Mouse (Mus musculus) hindbrain, embryonic 11.5 days (tissue): Measurements from ENCODE around the gene Spag8. TPM values are rescaled to one million over a fixed set of nuclear protein-coding genes. Genes with fewer than 3 reads are reported as not detected.

Source experiments
- ATAC-seq: fragments of 200-750 bp; cut with Nextera tagmentation; 2 replicates; pipeline ENCODE4 v1.8.0; 2017; ENCODE audit warnings: mild to moderate bottlenecking, moderate TSS enrichment, moderate library complexity; ENCODE audit not compliant: low FRiP score
- DNase-seq: peaks from one replicate; pipeline ENCODE4 v3.0.0-alpha.2; 2015; ENCODE audit warnings: low spot score
- H3K27ac ChIP-seq: fragments of 300-500 bp; sonication (generic); 2 replicates; pipeline ENCODE4 v1.5.1; 2014; ENCODE audit warnings: mild to moderate bottlenecking, low read depth, low read length
- H3K27me3 ChIP-seq: fragments of 300-500 bp; sonication (generic); 2 replicates; pipeline ENCODE4 v1.6.1; 2014; ENCODE audit warnings: mild to moderate bottlenecking, low read length, moderate library complexity, mixed read lengths; ENCODE audit not compliant: control insufficient read depth, insufficient read depth
- H3K36me3 ChIP-seq: fragments of 300-500 bp; sonication (generic); 2 replicates; pipeline ENCODE4 v1.6.1; 2014; ENCODE audit warnings: mild to moderate bottlenecking, low read length, moderate library complexity, mixed read lengths; ENCODE audit not compliant: control insufficient read depth, insufficient read depth
- H3K4me1 ChIP-seq: fragments of 300-500 bp; sonication (generic); replicated peaks from 2 replicates; pipeline ENCODE4 v1.6.1; 2014; ENCODE audit warnings: low read length, mixed read lengths; ENCODE audit not compliant: control insufficient read depth, insufficient read depth
- H3K4me2 ChIP-seq: fragments of 300-500 bp; sonication (generic); replicated peaks from 2 replicates; pipeline ENCODE4 v1.6.1; 2014; ENCODE audit warnings: mild to moderate bottlenecking, low read depth, low read length
- H3K4me3 ChIP-seq: fragments of 300-500 bp; sonication (generic); 2 replicates; pipeline ENCODE4 v1.5.1; 2014; ENCODE audit warnings: low read depth, low read length
- H3K9ac ChIP-seq: fragments of 300-500 bp; sonication (generic); 2 replicates; pipeline ENCODE4 v1.6.1; 2014; ENCODE audit warnings: low read depth, low read length
- H3K9me3 ChIP-seq: fragments of 300-500 bp; sonication (generic); 2 replicates; pipeline ENCODE4 v1.6.1; 2016; ENCODE audit warnings: low read length; ENCODE audit not compliant: control insufficient read depth
- WGBS: fragments of 180-500 bp; shearing (Covaris S2); extraction: QIAGEN DNeasy Blood & Tissue Kit; methylation state at CpG from one replicate; pipeline ENCODE4 v1.1.7; 2014; 5-methylcytosine and 5-hydroxymethylcytosine counted together
- polyA plus RNA-seq: library from polyadenylated mRNA; unstranded; fragments of >200 nt; fragmentation: Nextera tagmentation; extraction: Ambion mirVana; gene quantifications from 2 replicates; pipeline ENCODE4 v1.2.1, GENCODE M21; 2014

Gene Spag8
- polyA plus RNA-seq, 1 experiment from 2014 or later = 5.7 TPM

DNA sequence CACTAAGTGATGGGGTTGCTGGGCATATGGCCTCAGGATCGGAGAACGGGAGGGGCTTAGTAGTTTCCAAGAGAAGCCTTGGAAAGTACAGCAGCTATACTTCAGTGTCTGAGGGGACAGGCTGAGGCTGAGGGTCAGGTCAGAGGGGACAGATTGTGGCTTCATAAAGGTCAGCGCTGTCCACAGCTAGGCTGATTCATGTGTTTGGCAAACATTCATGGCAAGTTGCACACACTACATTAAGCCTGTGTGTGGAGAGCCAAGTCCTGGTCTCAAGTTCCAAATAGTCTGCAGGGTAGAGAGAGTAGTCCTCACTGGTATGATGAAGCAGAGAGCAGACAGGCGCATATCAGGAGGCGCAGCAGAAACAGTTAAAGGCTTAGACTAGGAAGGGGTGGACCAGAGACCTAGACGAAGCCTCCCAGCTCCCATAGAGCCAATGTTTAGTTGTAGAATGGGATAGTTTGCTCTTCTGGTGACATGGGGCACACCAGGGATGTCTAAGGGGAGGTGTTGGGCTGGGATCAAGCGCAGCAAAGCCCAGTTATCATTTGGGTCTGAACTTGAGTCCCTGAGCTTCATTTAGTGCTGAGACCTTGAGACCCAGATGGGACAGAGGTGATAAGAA, 26.1 kb upstream of the Spag8 start:
- DNase-seq = no peak
- Histone ChIP-seq H3K9me3 (no peaks in the 10 kb centered on the region), H3K4me2 (no peak overlapping the region), H3K9ac (no peak overlapping the region), H3K4me3 (no peak overlapping the region), H3K27ac (no peak overlapping the region), H3K27me3 (no peaks in the 10 kb centered on the region), H3K36me3 (no peaks in the 10 kb centered on the region), H3K4me1 (no peaks in the 10 kb centered on the region)
- no peak for ATAC-seq
- WGBS = 90% methylated on average over 7 of the region's 7 CpGs

DNA sequence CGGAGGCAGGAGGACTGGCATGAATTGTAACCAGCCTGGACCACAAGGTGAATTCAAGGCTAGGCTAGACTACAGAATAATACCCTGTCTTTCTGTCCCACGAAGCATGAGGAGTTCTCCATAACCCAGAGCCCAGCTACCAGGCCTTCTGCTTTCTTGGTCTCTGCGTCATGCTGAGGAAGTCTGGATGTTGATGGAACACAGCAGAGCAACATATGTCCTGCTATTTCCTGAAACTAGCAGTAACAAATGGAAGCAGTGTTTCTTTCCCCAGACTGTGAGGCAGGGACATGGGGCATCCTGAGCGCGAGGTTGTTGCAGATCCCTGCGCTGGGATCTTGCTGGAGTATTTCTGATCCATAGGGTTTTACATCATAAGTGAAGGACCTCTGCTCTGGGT, 25.1 kb upstream of the Spag8 start:
- Histone ChIP-seq H3K4me2 (no peak overlapping the region), H3K9ac (no peak overlapping the region), H3K36me3 (no peaks in the 10 kb centered on the region), H3K27me3 (no peaks in the 10 kb centered on the region), H3K9me3 (no peaks in the 10 kb centered on the region), H3K4me1 (no peaks in the 10 kb centered on the region), H3K27ac (no peak overlapping the region), H3K4me3 (no peak overlapping the region)
- no peak for ATAC-seq
- DNase-seq = no peak
- WGBS = 86% methylated on average over 6 of the region's 6 CpGs

DNA sequence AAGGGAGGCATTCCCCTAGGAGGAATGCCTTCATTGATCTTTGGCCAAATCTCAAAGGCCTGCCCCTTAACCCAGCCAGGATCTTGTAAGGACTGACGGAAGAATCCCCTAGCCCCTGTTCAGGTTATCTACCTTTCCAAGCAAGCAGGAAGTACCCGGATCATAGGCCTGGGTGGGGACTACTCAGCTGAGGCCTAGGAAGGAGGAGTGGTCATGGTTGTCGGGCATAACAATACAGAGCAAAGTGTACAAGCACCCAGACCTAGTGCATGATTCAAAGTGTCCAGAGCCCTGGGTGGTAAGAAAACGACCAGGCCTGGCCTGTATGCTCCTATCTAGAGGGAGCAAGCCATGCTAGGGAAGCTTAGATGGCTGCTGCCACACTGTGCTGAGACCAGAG, 22.2 kb upstream of the Spag8 start:
- H3K4me3 ChIP-seq = no peak overlapping the region
- ATAC-seq = no peak
- H3K9me3 ChIP-seq = no peaks in the 10 kb centered on the region
- WGBS = 82% methylated on average over 4 of the region's 4 CpGs
- H3K9ac ChIP-seq = no peak overlapping the region
- DNase-seq = no peak
- H3K27me3 ChIP-seq = no peaks in the 10 kb centered on the region
- no peak overlapping the region for H3K4me2 ChIP-seq
- no peaks in the 10 kb centered on the region for H3K36me3 ChIP-seq
- H3K27ac ChIP-seq = no peak overlapping the region
- no peaks in the 10 kb centered on the region for H3K4me1 ChIP-seq

DNA sequence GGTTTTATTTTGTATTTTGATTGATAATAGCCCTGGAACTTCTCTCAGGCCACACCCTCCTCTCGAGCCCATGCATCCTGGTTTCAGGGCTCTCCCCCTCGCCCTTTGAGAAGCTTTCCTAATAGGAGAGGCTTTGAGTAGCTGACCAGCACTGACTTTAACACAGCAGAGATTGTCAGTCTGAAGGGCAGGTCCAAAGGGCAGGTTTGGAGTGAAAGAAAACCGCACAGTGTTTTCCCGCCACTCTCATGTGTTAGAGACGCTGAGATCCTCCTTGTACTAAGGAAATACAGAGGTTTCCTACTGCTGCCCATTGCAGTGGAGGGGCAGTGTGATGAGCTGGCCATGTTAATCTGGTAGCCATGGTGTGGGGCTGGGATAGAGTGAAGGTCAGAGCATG, 21.6 kb upstream of the Spag8 start:
- WGBS = 74% methylated on average over 5 of the region's 5 CpGs
- no peak overlapping the region for H3K9ac ChIP-seq
- H3K4me1 ChIP-seq = no peaks in the 10 kb centered on the region
- no peak overlapping the region for H3K4me2 ChIP-seq
- H3K4me3 ChIP-seq = no peak overlapping the region
- no peak for DNase-seq
- no peak for ATAC-seq
- no peaks in the 10 kb centered on the region for H3K27me3 ChIP-seq
- H3K9me3 ChIP-seq = no peaks in the 10 kb centered on the region
- no peaks in the 10 kb centered on the region for H3K36me3 ChIP-seq
- no peak overlapping the region for H3K27ac ChIP-seq

DNA sequence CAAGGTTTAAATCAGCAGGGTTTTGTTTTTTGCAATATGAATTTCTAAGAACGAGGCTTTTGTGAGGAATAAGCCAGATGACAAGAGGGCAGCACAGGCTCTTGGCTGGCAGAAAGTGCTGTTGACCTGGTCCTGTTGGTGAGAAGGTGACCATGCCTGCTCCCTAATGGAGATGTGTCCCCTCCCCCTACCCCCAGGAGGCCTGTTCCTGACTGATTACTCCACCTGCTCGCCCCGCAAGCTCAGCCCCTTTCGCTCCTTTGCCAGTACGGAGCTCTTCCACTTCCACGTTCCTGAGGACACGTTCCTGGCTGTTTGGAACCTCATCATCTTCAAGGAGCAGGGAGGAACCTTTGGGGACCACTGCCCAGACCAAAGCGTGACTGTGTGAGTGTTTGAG, 20.3 kb upstream of the Spag8 start:
- no peak overlapping the region for H3K4me2 ChIP-seq
- ATAC-seq = no peak
- H3K9ac ChIP-seq = no peak overlapping the region
- no peaks in the 10 kb centered on the region for H3K9me3 ChIP-seq
- no peaks in the 10 kb centered on the region; the same call in 1 of the 2 replicates for H3K4me1 ChIP-seq
- DNase-seq = no peak
- WGBS = 68% methylated on average over 8 of the region's 8 CpGs
- H3K4me3 ChIP-seq = no peak overlapping the region
- H3K27me3 ChIP-seq = no peaks in the 10 kb centered on the region
- no peak overlapping the region for H3K27ac ChIP-seq
- H3K36me3 ChIP-seq = no peaks in the 10 kb centered on the region

DNA sequence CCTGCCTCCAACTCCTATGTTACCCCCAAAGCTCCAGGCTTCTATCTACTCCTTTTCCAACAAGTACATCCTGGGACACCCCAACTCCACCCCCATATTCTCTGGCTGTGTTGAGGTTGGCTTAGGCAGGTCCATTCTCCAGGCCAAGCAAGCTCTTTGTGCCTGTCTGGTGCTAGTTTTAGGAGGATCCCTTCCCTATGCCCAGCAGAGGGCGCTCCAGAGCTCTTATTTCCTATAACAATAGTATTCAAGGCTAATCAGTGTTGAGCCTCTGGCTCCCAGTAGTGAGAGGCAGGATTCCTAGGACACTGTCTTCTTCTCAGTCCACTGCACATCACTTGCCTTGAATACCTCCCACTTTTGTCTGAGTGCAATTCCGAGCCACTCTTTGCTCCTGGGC, 18.7 kb upstream of the Spag8 start:
- WGBS = 8% methylated on average over 2 of the region's 2 CpGs
- DNase-seq (peak; percentile 96), ATAC-seq (peak; percentile 23)
- Histone ChIP-seq H3K4me1 (peaks cover 2% of the 10 kb centered on the region; the same call in 1 of the 2 replicates), H3K9ac (no peak overlapping the region), H3K4me2 (no peak overlapping the region), H3K9me3 (no peaks in the 10 kb centered on the region), H3K27me3 (0 out of 2 replicates have a peak, but pooled peaks cover 3% of the 10 kb centered on the region), H3K27ac (no peak overlapping the region), H3K36me3 (no peaks in the 10 kb centered on the region), H3K4me3 (no peak overlapping the region)

DNA sequence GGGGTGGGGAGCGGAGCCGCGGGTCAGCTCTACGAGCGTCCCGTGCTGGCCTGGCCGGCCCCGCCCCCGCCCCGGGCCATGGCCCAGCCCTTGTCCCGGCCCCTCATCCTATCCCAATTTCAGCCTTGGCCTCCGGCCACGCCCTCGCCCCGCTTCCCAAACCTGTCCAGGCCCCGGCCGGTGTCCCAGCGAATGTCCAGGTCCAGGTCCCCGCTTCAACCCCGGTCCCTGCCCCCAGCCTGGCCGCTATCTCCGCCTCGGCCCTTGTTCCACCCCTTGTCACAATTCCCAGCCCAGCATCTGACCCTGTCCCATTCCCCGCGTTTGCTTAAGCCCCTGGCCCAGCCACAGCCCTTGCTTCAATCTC, 16.0 kb upstream of the Spag8 start:
- ATAC-seq = peak; percentile 83
- H3K9me3 ChIP-seq = no peaks in the 10 kb centered on the region
- H3K36me3 ChIP-seq = no peaks in the 10 kb centered on the region
- peak overlapping the region; percentile 86 for H3K4me2 ChIP-seq
- peaks cover 9% of the 10 kb centered on the region for H3K27me3 ChIP-seq
- H3K27ac ChIP-seq = peak overlapping the region; percentile 36; the same call in 1 of the 2 replicates
- peaks cover 2% of the 10 kb centered on the region; the same call in 1 of the 2 replicates for H3K4me1 ChIP-seq
- peak overlapping the region; percentile 93 for H3K9ac ChIP-seq
- 3% methylated on average over 15 of the region's 25 CpGs for WGBS
- no peak for DNase-seq
- H3K4me3 ChIP-seq = peak overlapping the region; percentile 78

DNA sequence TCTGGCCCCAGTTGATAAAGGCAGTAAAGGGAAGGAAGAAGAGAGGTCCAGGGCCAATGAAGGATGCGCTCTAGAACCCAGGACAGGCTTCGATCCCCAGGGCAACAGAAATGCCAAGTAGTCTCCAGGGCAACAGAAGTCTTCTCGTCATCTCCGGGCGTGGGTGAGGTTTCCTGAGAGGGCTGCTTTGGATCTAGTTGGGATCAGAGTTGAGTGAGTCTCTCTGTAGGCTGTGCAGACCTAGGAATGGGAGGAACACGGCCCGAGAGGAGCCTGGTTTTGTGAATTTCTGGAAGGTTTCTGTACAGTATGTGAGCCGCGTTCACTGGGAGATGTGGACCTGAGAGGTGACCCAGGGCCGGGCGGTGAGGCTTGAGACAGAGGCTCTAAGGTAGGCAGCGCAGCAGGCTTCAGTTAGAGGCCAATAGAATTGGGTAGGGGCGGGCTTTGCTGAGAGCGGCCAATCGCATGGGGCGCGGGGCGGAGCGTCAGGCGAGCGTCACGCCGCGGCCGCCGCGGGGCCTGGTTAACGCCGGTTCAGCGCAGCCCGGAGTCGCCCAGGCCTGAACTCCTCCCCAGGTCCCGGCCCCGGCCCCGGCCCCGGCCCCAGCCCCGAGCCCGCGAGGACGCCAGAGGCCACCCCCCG, 15.5 kb upstream of the Spag8 start, which contains the start of the genes Tmem8b and Fam221b:
Gene Tmem8b (plus strand): TSS at position 190 of the 646 bp plus-strand sequence.
Gene Fam221b (minus strand): TSS at position 364 of the 646 bp plus-strand sequence.
- Histone ChIP-seq H3K36me3 (no peaks in the 10 kb centered on the region), H3K9ac (peak within 1 kb of the TSS; percentile 93), H3K4me1 (peaks cover 2% of the 10 kb centered on the region; the same call in 1 of the 2 replicates), H3K4me3 (peak within 1 kb of the TSS; percentile 78), H3K9me3 (no peaks in the 10 kb centered on the region), H3K27ac (peak within 1 kb of the TSS; percentile 36; the same call in 1 of the 2 replicates), H3K4me2 (peak within 1 kb of the TSS; percentile 86), H3K27me3 (peaks cover 9% of the 10 kb centered on the region)
- ATAC-seq = peak; percentile 90
- DNase-seq = peak; percentile 93
- 1% methylated on average over 34 of the region's 41 CpGs for WGBS

DNA sequence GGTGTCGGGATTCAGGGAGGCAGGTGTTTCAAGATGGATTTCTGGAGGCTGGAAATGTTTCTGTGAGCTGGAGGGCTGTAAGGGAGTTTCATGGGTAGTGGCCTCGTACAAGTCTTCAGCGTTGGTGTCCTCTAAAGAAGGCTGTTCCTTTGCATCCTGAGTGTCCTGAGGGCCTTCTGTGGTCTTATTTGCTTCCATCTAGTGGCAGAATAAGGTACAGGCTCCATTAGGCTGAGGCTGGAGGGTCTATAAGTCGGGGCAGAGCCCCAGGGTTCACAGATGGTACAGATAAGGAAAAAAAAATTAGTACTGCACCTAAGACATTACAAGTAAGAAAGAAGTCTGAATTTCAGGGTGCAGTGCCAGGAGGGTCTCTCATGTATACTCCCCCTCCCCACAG, 13.0 kb upstream of the Spag8 start:
- peaks cover 14% of the 10 kb centered on the region for H3K27me3 ChIP-seq
- DNase-seq = peak; percentile 37

More for the DNA sequence above, 13.0 kb upstream of the Spag8 start:
- Histone ChIP-seq H3K9ac (no peak overlapping the region), H3K4me2 (no peak overlapping the region), H3K27ac (no peak overlapping the region), H3K9me3 (no peaks in the 10 kb centered on the region), H3K4me1 (peaks cover 2% of the 10 kb centered on the region; the same call in 1 of the 2 replicates), H3K4me3 (no peak overlapping the region), H3K36me3 (no peaks in the 10 kb centered on the region)
- no peak for ATAC-seq
- WGBS = 33% methylated on average over 4 of the region's 4 CpGs
